Mouse (Mus musculus) brown adipose tissue, adult 24 weeks (tissue): ENCODE measurements around the gene Msi1. TPM values are rescaled to one million over a fixed set of nuclear protein-coding genes. Genes with fewer than 3 reads are reported as not detected.
"Not testable (repeated sequence)": the region's sequence is repeated elsewhere in the genome, so short reads cannot be mapped to it uniquely, and the experiment has no call there.

Experiments used
- H3K27ac ChIP-seq: fragments of 200-500 bp; replicated peaks from 2 replicates; pipeline ENCODE4 v1.5.1; 2012; ENCODE audit warnings: low read depth, mild to moderate bottlenecking, low read length
- H3K4me1 ChIP-seq: fragments of 200-500 bp; 2 replicates; pipeline ENCODE4 v1.6.1; 2012; ENCODE audit warnings: low read length, mixed read lengths; ENCODE audit not compliant: control insufficient read depth, insufficient read depth, insufficient read length
- H3K4me3 ChIP-seq: fragments of 200-500 bp; 2 replicates; pipeline ENCODE4 v1.5.1; 2012; ENCODE audit warnings: low read depth, mild to moderate bottlenecking, low read length, moderate library complexity; ENCODE audit not compliant: insufficient read depth
- polyA plus RNA-seq: library from polyadenylated mRNA; stranded (reverse); fragments of >200 nt; gene quantifications from 2 replicates; pipeline ENCODE4 v1.2.4, GENCODE M21; 2012; ENCODE audit not compliant: missing spikeins, insufficient read depth, insufficient read length

Msi1 gene
- polyA plus RNA-seq, 1 experiment, result 1.1 TPM

DNA sequence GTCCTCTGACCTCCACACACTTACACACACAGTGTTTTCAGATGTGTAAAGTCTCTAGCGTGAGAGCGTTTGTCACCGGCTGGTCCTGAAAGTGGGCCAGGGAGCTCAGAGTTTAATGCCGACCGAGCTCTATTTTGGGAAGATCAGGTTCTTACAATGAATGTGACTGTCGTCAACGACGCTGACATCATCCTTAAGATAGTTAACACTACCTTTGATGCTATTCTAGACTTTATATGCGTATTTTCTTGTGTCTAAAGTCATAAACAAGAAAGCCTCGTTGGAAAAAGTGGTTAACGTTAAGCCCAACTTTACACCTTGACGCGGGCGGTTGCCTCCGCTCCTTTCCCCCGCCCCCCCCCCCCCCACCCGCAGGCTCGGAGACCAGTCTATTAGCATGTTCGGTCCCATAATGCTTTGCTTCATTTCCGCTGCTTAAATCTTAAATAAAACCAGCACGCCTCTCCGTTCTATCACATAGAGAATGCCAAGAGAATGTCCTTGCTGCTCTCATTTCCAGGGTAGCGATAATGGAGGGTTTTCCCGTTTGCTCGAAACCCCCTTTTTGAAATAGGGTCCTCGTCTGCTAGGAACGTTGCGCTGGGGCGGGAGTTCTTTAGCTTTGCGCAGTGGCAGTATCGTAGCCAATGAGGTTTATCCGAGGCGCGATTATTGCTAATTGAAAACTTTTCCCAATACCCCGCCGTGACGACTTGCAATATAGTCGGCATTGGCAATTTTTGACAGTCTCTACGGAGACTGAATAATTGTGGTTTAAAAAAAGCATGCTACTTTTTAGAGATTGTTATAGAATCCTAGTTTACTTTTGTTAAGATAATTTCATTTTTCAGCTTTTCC lies 59.7 kb downstream of the Msi1 start:
- peak overlapping the region; percentile 59 for H3K4me3 ChIP-seq

DNA sequence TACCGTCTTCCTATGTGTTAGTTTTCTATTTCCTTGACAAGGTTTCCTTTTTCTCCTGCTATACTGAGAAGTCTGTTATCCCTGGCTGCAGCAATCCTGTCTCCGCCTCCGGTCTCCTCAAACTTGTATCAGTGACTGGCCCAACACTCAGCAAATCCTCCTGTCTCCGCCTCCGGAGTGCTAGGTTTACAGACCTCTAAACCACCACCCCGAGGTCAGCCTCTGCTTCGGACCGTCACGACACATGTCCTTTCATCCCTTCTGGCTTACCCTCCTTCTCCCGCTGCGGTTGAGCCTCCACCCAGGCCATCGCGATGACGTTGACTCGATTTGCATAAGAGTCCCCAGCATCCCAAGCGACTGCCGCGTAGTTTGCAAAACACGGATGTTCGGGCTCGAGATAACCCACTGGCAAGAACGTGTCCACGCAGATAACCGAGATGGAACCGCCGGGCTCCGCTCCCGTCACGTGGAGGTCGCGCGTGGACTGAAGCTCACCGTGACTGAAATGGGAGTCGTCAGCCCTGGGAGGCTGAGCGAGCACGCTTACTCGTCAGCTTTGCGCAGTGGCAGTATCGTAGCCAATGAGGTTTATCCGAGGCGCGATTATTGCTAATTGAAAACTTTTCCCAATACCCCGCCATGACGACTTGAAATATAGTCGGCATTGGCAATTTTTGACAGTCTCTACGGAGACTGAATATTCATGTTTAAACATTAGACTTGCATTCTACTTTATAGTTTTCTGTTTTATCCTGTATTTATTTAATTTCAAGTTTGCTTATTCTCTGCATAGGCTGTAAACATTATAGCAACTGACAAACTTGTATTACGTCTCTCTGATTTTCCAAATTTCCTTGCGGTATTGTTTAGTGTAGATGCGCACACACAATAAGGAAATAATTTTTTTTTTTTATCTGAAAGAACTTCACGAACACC lies 60.6 kb downstream of the Msi1 start:
- peak overlapping the region; percentile 59 for H3K4me3 ChIP-seq
- H3K4me1 ChIP-seq, result 0 out of 2 replicates have a peak, but pooled peaks cover 3% of the 10 kb centered on the region

More for the DNA sequence above, 59.7 kb downstream of the Msi1 start:
- Histone ChIP-seq H3K4me1 (0 out of 2 replicates have a peak, but pooled peaks cover 3% of the 10 kb centered on the region), H3K27ac (peak overlapping the region; percentile 97)

DNA sequence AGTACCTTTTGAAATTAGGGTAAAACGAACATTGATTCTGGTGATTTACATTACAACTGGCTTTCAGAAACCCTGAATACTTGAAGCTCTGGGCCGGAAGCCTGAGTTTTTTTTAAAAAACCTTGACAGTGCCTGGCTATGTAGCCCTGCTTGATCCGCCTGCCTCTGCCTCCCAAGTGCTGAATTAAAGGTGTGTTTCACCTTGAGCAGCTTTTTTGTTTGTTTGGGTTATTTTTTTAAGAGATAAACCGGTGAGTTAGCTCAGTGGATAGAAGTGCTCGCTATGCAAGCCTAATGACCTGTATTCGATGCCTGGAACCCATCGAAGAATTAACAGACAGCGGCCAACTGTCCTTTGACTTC lies 61.2 kb downstream of the Msi1 start:
- no peak overlapping the region for H3K27ac ChIP-seq
- H3K4me1 ChIP-seq, result 0 out of 2 replicates have a peak, but pooled peaks cover 3% of the 10 kb centered on the region
- H3K4me3 ChIP-seq, result no peak overlapping the region

More for the DNA sequence above, 60.6 kb downstream of the Msi1 start:
- peak overlapping the region; percentile 97 for H3K27ac ChIP-seq

DNA sequence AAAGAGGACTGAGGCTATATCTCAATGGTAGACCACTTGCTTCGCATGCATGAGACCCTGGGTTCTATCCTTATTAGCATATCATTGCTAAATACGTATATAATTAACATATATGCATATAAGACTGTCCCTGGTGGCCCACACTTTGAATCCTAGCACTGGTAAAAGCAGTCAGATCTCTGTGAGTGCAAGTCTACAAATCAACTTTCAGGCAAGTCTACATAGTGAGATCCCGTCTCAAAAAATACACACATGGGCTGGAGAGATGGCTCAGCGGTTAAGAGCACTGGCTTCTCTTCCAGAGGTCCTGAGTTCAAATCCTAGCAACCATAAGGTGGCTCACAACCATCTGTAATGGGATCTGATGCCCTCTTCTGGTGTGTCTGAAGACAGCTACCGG lies 61.7 kb downstream of the Msi1 start:
- Histone ChIP-seq H3K27ac (no peak overlapping the region), H3K4me1 (0 out of 2 replicates have a peak, but pooled peaks cover 3% of the 10 kb centered on the region), H3K4me3 (no peak overlapping the region)

DNA sequence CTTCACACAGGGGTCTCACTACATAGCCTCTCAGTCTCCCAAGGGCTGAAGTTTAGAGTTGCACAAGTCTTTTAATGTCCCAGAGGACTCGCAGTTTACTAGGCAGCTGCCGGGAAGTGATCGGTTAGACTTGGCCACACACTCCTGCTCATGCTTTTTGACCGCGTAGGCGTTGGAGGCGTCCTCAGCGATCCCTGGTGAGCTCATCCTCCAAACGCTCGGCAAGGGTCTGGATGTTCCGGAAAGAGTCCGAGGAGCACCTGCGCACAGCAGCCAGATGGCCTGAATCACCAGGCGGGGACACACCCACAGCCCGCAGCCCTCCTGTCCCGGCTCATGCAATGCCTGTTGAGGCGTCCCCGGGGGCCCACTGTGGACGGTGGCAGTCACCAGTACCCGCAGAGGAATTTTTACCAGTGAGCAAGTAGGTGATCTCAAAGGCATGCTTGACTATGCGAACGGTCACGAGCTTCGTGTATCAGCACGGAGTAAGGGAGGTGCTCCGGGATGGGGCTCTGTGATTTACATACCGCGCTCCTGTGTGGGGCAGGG lies 62.4 kb downstream of the Msi1 start:
- Histone ChIP-seq H3K4me1 (0 out of 2 replicates have a peak, but pooled peaks cover 3% of the 10 kb centered on the region), H3K4me3 (peak overlapping the region; percentile 9), H3K27ac (peak overlapping the region; percentile 46)

DNA sequence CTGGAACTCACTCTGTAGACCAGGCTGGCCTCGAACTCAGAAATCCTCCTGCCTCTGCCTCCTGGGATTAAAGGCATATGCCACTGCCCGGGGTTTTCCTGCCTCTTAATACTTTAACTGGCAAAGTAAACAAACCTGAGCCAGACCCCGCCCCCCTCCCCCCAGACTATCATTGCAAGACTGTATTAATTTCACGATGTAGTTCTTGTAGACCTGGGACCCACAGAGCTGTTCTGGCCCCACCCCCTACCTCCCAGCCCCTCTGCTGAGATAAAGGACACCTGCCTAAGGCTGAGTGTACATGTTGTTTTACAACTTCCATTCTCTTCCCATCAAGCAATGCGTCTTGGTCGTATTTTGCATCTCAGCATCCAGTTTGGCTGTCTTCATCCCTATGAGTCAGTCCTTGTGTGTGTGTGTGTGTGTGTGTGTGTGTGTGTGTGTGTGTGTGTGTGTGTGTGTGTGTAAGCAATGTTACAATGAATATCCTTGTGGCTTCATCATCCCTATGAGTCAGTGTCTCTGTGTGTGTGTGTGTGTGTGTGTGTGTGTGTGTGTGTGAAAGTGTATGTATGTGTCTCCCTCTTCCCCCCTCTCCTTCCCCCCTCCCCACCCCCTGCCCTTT lies 63.4 kb downstream of the Msi1 start:
- H3K27ac ChIP-seq, result no peak overlapping the region
- H3K4me1 ChIP-seq, result 0 out of 2 replicates have a peak, but pooled peaks cover 3% of the 10 kb centered on the region
- H3K4me3 ChIP-seq, result no peak overlapping the region

DNA sequence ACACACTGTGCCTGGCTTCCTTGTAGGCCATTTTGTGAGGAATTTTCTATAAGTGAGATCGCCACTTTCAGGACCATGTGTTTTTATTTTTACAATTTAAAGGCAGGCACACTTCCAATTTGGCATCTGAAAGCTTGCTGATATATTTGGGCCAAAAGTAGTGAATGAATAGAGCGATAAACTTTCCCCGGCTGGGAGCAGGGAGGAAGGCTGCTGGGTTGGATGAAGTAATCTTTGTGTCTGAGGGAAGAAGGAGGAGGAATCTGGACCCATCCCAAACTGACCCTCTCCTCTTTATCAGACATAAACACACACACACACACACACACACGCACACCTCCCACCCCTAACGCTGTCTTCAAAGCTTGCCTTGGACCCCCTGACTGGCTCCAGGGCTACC lies 64.0 kb downstream of the Msi1 start:
- Histone ChIP-seq H3K27ac (peak overlapping the region; percentile 29), H3K4me1 (0 out of 2 replicates have a peak, but pooled peaks cover 3% of the 10 kb centered on the region), H3K4me3 (no peak overlapping the region)

DNA sequence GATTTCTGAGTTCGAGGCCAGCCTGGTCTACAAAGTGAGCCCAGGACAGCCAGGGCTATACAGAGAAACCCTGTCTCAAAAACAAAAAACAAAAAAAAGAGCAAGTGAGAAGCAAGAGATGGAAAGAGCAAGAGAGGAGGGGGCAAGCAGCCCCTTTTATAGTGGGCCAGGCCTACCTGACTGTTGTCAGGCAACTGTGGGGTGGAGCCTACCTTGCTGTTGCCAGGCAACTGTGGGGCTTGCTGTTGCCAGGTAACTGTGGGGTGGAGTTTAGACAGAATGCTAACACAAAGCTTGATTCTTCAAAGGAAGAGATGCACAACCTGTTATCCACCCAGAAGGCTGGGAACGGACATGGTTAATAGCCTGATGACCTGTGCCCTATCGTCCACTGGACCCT lies 66.2 kb downstream of the Msi1 start:
- not testable (repeated sequence) for H3K4me1 ChIP-seq, H3K4me3 ChIP-seq, H3K27ac ChIP-seq

DNA sequence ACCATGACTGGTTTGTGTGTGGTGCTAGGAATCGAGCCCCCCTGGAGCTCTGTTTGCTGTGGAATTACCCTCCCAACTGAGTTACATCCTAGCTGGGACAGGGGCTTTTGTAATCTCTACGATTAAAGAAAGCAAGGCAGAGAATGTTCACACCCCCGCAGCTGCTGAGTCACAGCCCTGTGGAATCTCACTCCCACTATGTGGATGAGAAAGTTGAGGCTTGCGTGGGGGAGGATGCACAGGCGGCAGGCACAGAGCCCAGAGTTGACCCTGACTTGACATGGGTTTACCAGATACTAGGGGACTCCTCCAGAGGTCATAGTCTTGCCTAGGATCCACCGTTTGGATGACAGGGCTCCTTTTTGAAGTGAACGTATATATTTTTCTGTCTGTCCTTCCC lies 67.6 kb downstream of the Msi1 start:
- Histone ChIP-seq H3K4me1 (no peaks in the 10 kb centered on the region), H3K27ac (no peak overlapping the region), H3K4me3 (no peak overlapping the region)

DNA sequence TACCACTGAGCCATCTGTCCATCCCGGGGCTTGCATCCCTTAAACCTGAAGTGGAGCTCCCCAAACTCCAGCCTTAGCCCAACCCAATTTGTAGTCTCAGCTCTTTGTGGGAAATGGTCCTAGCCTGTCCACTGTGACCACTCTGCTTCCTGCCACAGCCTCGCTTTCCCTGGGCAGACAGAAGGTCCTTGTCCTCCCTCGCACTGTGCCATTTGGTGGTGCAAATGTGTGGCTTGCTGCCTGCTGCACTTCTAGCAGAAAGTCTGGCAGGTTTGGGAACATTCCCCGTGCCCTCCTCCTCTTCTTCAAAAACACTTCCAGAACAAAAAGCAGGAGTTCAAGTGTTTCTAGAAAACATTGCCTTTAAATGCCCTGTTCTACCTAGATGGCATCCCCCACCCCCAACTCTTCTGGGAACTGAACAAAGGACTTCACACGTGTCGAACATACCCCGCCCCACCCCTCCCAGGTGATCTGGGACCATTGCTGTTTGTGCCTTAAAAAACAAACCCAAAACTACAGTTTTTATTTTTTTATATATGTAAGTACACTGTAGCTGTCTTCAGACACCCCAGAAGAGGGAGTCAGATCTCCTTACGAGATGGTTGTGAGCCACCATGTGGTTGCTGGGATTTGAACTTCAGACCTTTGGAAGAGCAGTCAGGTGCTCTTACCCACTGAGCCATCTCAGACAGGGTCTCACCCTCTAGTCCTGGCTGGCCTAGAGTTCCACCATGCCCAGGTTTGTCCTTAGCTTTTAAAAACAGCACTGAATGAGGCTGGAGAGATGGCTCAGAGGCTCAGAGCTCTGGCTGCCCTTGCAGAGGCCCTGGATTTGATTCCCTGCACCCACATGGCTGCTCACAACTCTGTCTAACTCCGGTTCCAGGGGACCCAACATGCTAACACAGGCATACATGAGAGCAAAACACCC lies 69.2 kb downstream of the Msi1 start:
- Histone ChIP-seq H3K4me3 (no peak overlapping the region), H3K4me1 (no peaks in the 10 kb centered on the region), H3K27ac (no peak overlapping the region)

DNA sequence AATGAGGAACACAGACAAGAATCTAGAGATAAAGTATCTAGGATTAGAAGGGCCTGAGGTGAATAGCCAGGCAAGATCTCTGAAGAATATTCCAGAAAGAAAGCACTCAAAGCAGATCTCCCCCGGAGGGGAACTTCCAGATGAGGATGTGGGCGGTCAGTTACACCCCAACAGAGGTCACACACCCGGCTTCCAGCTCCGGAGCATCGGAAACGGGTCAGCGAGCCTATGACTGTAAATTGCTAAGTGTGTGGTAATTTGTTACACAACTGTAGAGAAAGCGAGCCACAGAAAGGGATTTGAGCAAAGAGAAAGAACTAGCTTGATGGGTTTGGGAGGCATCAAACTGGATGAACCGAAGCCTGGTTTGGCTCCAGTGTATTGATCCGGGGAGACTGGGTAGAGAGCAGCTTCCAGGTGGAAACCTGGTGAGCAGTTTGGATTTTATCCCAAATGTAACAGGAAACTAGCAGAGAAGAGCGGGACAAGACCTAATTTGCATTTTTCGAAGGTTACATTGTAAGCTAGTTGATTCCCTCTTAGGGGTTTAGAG lies 71.1 kb downstream of the Msi1 start:
- Histone ChIP-seq H3K4me1 (no peaks in the 10 kb centered on the region), H3K27ac (peak overlapping the region; percentile 60), H3K4me3 (0 out of 2 replicates have a peak overlapping the region, but pooled peaks have one; percentile 8)

DNA sequence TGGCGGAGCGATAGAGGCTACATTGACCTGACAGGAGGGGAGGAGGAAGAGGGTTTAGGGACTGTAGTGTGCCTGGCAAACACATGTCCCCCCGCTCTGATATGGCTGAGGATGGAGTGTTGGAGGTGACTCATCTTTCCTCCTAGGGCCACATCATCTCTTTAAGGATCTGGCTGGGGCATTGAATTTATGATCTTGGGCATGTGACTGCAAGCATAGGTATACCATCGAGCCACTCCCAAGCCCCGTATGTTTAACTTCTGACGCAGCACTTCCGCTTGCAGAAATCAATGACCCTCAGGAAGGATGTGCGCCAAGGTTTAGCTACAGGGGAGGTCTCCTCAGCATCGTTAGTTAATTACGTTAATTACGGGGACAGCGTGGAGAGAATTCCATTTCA lies 73.6 kb downstream of the Msi1 start:
- H3K27ac ChIP-seq, result no peak overlapping the region
- H3K4me3 ChIP-seq, result no peak overlapping the region
- no peaks in the 10 kb centered on the region; the same call in 1 of the 2 replicates for H3K4me1 ChIP-seq
